ENCODE assay signal across 17 mouse cellular contexts in genomic region chr12:87410999-87411398, GRCm38 (mm10). TPM values are rescaled to one million over a fixed set of nuclear protein-coding genes. Genes with fewer than 3 reads are reported as not detected.
A peak's percentile ranks its signal among the peaks of the same experiment; 100 is the strongest.
DNase-seq lines count a peak whose midpoint lies in the region; ATAC-seq and TF ChIP-seq lines count a peak whose summit lies in the region.
"Had no signal": no experiment of that assay in that cellular context is flagged by ENCODE, and none has a peak within 500 bp of the region (broad histone marks: within the 10 kb centered on the region; RNA-seq: fewer than 3 reads in every experiment).

No protein-coding gene starts in this region.

- no peaks in the 10 kb centered on the region for H3K27me3 ChIP-seq in embryonic facial prominence, embryonic 14.5 days (replicated peaks; ENCODE audit: control insufficient read depth, insufficient read depth, low read length)
- no peaks in the 10 kb centered on the region for H3K27me3 ChIP-seq in embryonic facial prominence, embryonic 10.5 days (replicated peaks; ENCODE audit: low read depth, poor library complexity, severe bottlenecking)
- H3K27me3 ChIP-seq in limb, embryonic 12.5 days = no peaks in the 10 kb centered on the region
- H3K27me3 ChIP-seq in limb, embryonic 10.5 days (ENCODE audit: low read depth, poor library complexity, severe bottlenecking) = no peaks in the 10 kb centered on the region
- H3K27me3 ChIP-seq in ES-Bruce4 (ENCODE audit: control insufficient read depth, insufficient read depth, low read length, poor library complexity, severe bottlenecking) = no peaks in the 10 kb centered on the region
- H3K27me3 ChIP-seq in midbrain, embryonic 10.5 days (ENCODE audit: low read depth, poor library complexity, severe bottlenecking) = no peaks in the 10 kb centered on the region
- H3K27me3 ChIP-seq: forebrain, embryonic 15.5 days; hindbrain, embryonic 12.5 days; limb, embryonic 15.5 days; neural tube, embryonic 13.5 days had no signal

- H3K9me3 ChIP-seq in embryonic facial prominence, embryonic 14.5 days (ENCODE audit: control insufficient read depth, low read length) = no peaks in the 10 kb centered on the region
- H3K9me3 ChIP-seq in embryonic facial prominence, embryonic 10.5 days = no peaks in the 10 kb centered on the region
- no peaks in the 10 kb centered on the region for H3K9me3 ChIP-seq in limb, embryonic 12.5 days
- no peaks in the 10 kb centered on the region for H3K9me3 ChIP-seq in limb, embryonic 10.5 days (replicated peaks)
- no peaks in the 10 kb centered on the region for H3K9me3 ChIP-seq in ES-Bruce4 (replicated peaks; ENCODE audit: control insufficient read depth, insufficient read depth, low read length, poor library complexity, severe bottlenecking)
- no peaks in the 10 kb centered on the region for H3K9me3 ChIP-seq in midbrain, embryonic 10.5 days (replicated peaks)
- H3K9me3 ChIP-seq: forebrain, embryonic 15.5 days; hindbrain, embryonic 12.5 days; limb, embryonic 15.5 days; neural tube, embryonic 13.5 days had no signal

- TF ChIP-seq CTCF in ES-Bruce4 (IDR thresholded peaks at IDR 0.05; ENCODE audit: low read depth, low read length) = no peak

- no peak for TF ChIP-seq POLR2A in ES-Bruce4 (IDR thresholded peaks at IDR 0.05; ENCODE audit: insufficient read depth, low read length)

- TF ChIP-seq EP300 in ES-Bruce4 (IDR thresholded peaks at IDR 0.05; ENCODE audit: insufficient read depth, low read depth, low read length) = 0 out of 2 replicates have a peak, but pooled peaks have one; percentile 42

- H3K36me3 ChIP-seq in embryonic facial prominence, embryonic 14.5 days (ENCODE audit: control insufficient read depth, insufficient read depth, low read length) = no peaks in the 10 kb centered on the region
- no peaks in the 10 kb centered on the region for H3K36me3 ChIP-seq in embryonic facial prominence, embryonic 10.5 days (replicated peaks)
- no peaks in the 10 kb centered on the region for H3K36me3 ChIP-seq in limb, embryonic 12.5 days
- no peaks in the 10 kb centered on the region for H3K36me3 ChIP-seq in limb, embryonic 10.5 days
- H3K36me3 ChIP-seq in ES-Bruce4 (ENCODE audit: control insufficient read depth, insufficient read depth, low read length, poor library complexity, severe bottlenecking) = no peaks in the 10 kb centered on the region
- H3K36me3 ChIP-seq in midbrain, embryonic 10.5 days = no peaks in the 10 kb centered on the region
- H3K36me3 ChIP-seq: forebrain, embryonic 15.5 days; hindbrain, embryonic 12.5 days; limb, embryonic 15.5 days; neural tube, embryonic 13.5 days had no signal

- peaks cover 4% of the 10 kb centered on the region for H3K4me1 ChIP-seq in embryonic facial prominence, embryonic 14.5 days (ENCODE audit: control insufficient read depth, insufficient read depth, low read length)
- H3K4me1 ChIP-seq in embryonic facial prominence, embryonic 10.5 days = peaks cover 14% of the 10 kb centered on the region
- H3K4me1 ChIP-seq in limb, embryonic 12.5 days (replicated peaks) = 0 out of 2 replicates have a peak, but pooled peaks cover 8% of the 10 kb centered on the region
- peaks cover 11% of the 10 kb centered on the region for H3K4me1 ChIP-seq in limb, embryonic 10.5 days
- H3K4me1 ChIP-seq in ES-Bruce4 (ENCODE audit: control insufficient read depth, insufficient read depth, low read length) = no peaks in the 10 kb centered on the region
- H3K4me1 ChIP-seq in midbrain, embryonic 10.5 days = peaks cover 9% of the 10 kb centered on the region
- H3K4me1 ChIP-seq: forebrain, embryonic 15.5 days; neural tube, embryonic 13.5 days had no signal

- no peak overlapping the region for H3K27ac ChIP-seq in embryonic facial prominence, embryonic 14.5 days (replicated peaks; ENCODE audit: low read depth, low read length)
- H3K27ac ChIP-seq in embryonic facial prominence, embryonic 10.5 days (replicated peaks) = no peak overlapping the region
- no peak overlapping the region for H3K27ac ChIP-seq in limb, embryonic 12.5 days
- H3K27ac ChIP-seq in limb, embryonic 10.5 days = no peak overlapping the region
- H3K27ac ChIP-seq in ES-Bruce4 (ENCODE audit: insufficient read depth, low read length) = peak overlapping the region; percentile 79
- H3K27ac ChIP-seq in midbrain, embryonic 10.5 days (replicated peaks) = no peak overlapping the region
- H3K27ac ChIP-seq: forebrain, embryonic 15.5 days; hindbrain, embryonic 12.5 days; left cerebral cortex, adult 2 months; limb, embryonic 15.5 days; neural tube, embryonic 13.5 days had no signal

- DNase-seq in embryonic facial prominence, embryonic 14.5 days (ENCODE audit: low spot score) = peak; percentile 49
- DNase-seq in embryonic facial prominence, embryonic 10.5 days (ENCODE audit: low spot score) = no peak
- DNase-seq in limb, embryonic 10.5 days (ENCODE audit: low spot score) = no peak
- DNase-seq in induced T-regulatory cell, adult 2 months (ENCODE audit: low read depth) = peak; percentile 59
- no peak for DNase-seq in layer of hippocampus, postnatal 36 days
- DNase-seq in midbrain, embryonic 10.5 days (ENCODE audit: low spot score) = no peak
- DNase-seq: cerebellum, adult 11 months; gastrocnemius, postnatal 10 days; kidney, adult 8-10 months; thymus, postnatal 4 days had no signal

- no peak overlapping the region for H3K4me2 ChIP-seq in embryonic facial prominence, embryonic 14.5 days (ENCODE audit: low read depth, low read length)
- no peak overlapping the region for H3K4me2 ChIP-seq in limb, embryonic 12.5 days
- H3K4me2 ChIP-seq: forebrain, embryonic 15.5 days; hindbrain, embryonic 12.5 days; limb, embryonic 15.5 days; neural tube, embryonic 13.5 days had no signal

- no peak overlapping the region for H3K9ac ChIP-seq in embryonic facial prominence, embryonic 14.5 days (ENCODE audit: low read depth, low read length)
- H3K9ac ChIP-seq in limb, embryonic 12.5 days (replicated peaks) = no peak overlapping the region
- peak overlapping the region; percentile 9; the same call in 1 of the 2 replicates for H3K9ac ChIP-seq in ES-Bruce4 (ENCODE audit: low read depth, poor library complexity, severe bottlenecking)
- H3K9ac ChIP-seq: forebrain, embryonic 15.5 days; hindbrain, embryonic 12.5 days; limb, embryonic 15.5 days; neural tube, embryonic 13.5 days had no signal

- WGBS in embryonic facial prominence, embryonic 14.5 days = 52% methylated on average over 7 of the region's 7 CpGs
- WGBS in embryonic facial prominence, embryonic 10.5 days = 56% methylated on average over 7 of the region's 7 CpGs
- WGBS in limb, embryonic 12.5 days = 48% methylated on average over 7 of the region's 7 CpGs
- 54% methylated on average over 7 of the region's 7 CpGs for WGBS in limb, embryonic 10.5 days
- 65% methylated on average over 7 of the region's 7 CpGs for WGBS in midbrain, embryonic 10.5 days

- ATAC-seq in embryonic facial prominence, embryonic 14.5 days (ENCODE audit: low read depth) = no peak
- ATAC-seq in limb, embryonic 12.5 days (ENCODE audit: insufficient number of reproducible peaks, insufficient read depth, low FRiP score, low TSS enrichment, low read depth) = peak; percentile 27; the same call in 1 of the 2 replicates
- ATAC-seq: forebrain, embryonic 15.5 days had no signal

- no peak overlapping the region for H3K4me3 ChIP-seq in embryonic facial prominence, embryonic 14.5 days (ENCODE audit: low read depth, low read length)
- H3K4me3 ChIP-seq in embryonic facial prominence, embryonic 10.5 days = no peak overlapping the region
- no peak overlapping the region for H3K4me3 ChIP-seq in limb, embryonic 12.5 days (replicated peaks)
- no peak overlapping the region for H3K4me3 ChIP-seq in limb, embryonic 10.5 days
- no peak overlapping the region for H3K4me3 ChIP-seq in ES-Bruce4 (ENCODE audit: low read depth, low read length)
- H3K4me3 ChIP-seq in midbrain, embryonic 10.5 days = no peak overlapping the region
- H3K4me3 ChIP-seq: forebrain, embryonic 15.5 days; hindbrain, embryonic 12.5 days; left cerebral cortex, adult 2 months; limb, embryonic 15.5 days; neural tube, embryonic 13.5 days had no signal

RNA-seq across cellular contexts. Expression of gene Sptlc2, which starts 22.8 kb away (rescaled TPM):
- polyA plus RNA-seq in embryonic facial prominence, embryonic 14.5 days (2014; fragmentation: Nextera tagmentation; extraction: Ambion mirVana) = 73.3 and 77.1 TPM in 2 replicates
- 58.5 and 61.8 TPM in 2 replicates for polyA plus RNA-seq in embryonic facial prominence, embryonic 10.5 days (2016; fragmentation: Nextera tagmentation; extraction: Ambion mirVana)
- 64.6 and 71.7 TPM in 2 replicates for polyA plus RNA-seq in limb, embryonic 12.5 days (2016; fragmentation: Nextera tagmentation; extraction: Ambion mirVana)
- polyA plus RNA-seq in limb, embryonic 10.5 days (2016; fragmentation: Nextera tagmentation; extraction: Ambion mirVana) = 48.2 and 57.4 TPM in 2 replicates
- polyA plus RNA-seq in ES-Bruce4 (2011; ENCODE audit: insufficient read depth, insufficient read length, low read depth, missing spikeins) = 106 and 107 TPM in 2 replicates
- 10 to 100 TPM; 29.2 to 32.8 TPM for total RNA-seq in layer of hippocampus, postnatal 36 days (2021)
- polyA plus RNA-seq in midbrain, embryonic 10.5 days (2016; fragmentation: Nextera tagmentation; extraction: Ambion mirVana) = 50.9 and 57.6 TPM in 2 replicates

RNA-seq across cellular contexts. Expression of gene Slirp, which starts 32.7 kb away (rescaled TPM):
- polyA plus RNA-seq in embryonic facial prominence, embryonic 14.5 days (2014; fragmentation: Nextera tagmentation; extraction: Ambion mirVana) = 282 and 304 TPM in 2 replicates
- polyA plus RNA-seq in embryonic facial prominence, embryonic 10.5 days (2016; fragmentation: Nextera tagmentation; extraction: Ambion mirVana) = 311 and 324 TPM in 2 replicates
- polyA plus RNA-seq in limb, embryonic 12.5 days (2016; fragmentation: Nextera tagmentation; extraction: Ambion mirVana) = 330 and 347 TPM in 2 replicates
- polyA plus RNA-seq in limb, embryonic 10.5 days (2016; fragmentation: Nextera tagmentation; extraction: Ambion mirVana) = 329 and 335 TPM in 2 replicates
- polyA plus RNA-seq in ES-Bruce4 (2011; ENCODE audit: insufficient read depth, insufficient read length, low read depth, missing spikeins) = 137 and 150 TPM in 2 replicates
- 10 to 100 TPM; 90.6 to 99.4 TPM for total RNA-seq in layer of hippocampus, postnatal 36 days (2021)
- polyA plus RNA-seq in midbrain, embryonic 10.5 days (2016; fragmentation: Nextera tagmentation; extraction: Ambion mirVana) = 283 and 318 TPM in 2 replicates

RNA-seq across cellular contexts. Expression of gene Alkbh1, which starts 32.8 kb away (rescaled TPM):
- polyA plus RNA-seq in embryonic facial prominence, embryonic 14.5 days (2014; fragmentation: Nextera tagmentation; extraction: Ambion mirVana) = 36.7 and 39.4 TPM in 2 replicates
- polyA plus RNA-seq in embryonic facial prominence, embryonic 10.5 days (2016; fragmentation: Nextera tagmentation; extraction: Ambion mirVana) = 69.6 and 76.0 TPM in 2 replicates
- 76.7 and 77.5 TPM in 2 replicates for polyA plus RNA-seq in limb, embryonic 12.5 days (2016; fragmentation: Nextera tagmentation; extraction: Ambion mirVana)
- 82.0 and 85.6 TPM in 2 replicates for polyA plus RNA-seq in limb, embryonic 10.5 days (2016; fragmentation: Nextera tagmentation; extraction: Ambion mirVana)
- polyA plus RNA-seq in ES-Bruce4 (2011; ENCODE audit: insufficient read depth, insufficient read length, low read depth, missing spikeins) = 62.5 and 64.5 TPM in 2 replicates
- total RNA-seq in layer of hippocampus, postnatal 36 days (2021) = 10 to 100 TPM; 20.8 to 21.7 TPM
- 59.6 and 64.2 TPM in 2 replicates for polyA plus RNA-seq in midbrain, embryonic 10.5 days (2016; fragmentation: Nextera tagmentation; extraction: Ambion mirVana)

Comparison
In these comparisons a context has a peak if more than half of its experiments do, and no peak if none do; other contexts are left out.
1. DNase-seq: peak in embryonic facial prominence, embryonic 14.5 days (single experiment) and induced T-regulatory cell, adult 2 months (single experiment); none in embryonic facial prominence, embryonic 10.5 days (single experiment), limb, embryonic 10.5 days (single experiment), layer of hippocampus, postnatal 36 days (0 of 2) and midbrain, embryonic 10.5 days (single experiment).